Mouse (Mus musculus): Measurements from ENCODE around the gene H2-M10.5. TPM values are rescaled to one million over a fixed set of nuclear protein-coding genes. Genes with fewer than 3 reads are reported as not detected.
A peak's percentile ranks its signal among the peaks of the same experiment; 100 is the strongest.
"Not testable (repeated sequence)": the region's sequence is repeated elsewhere in the genome, so short reads cannot be mapped to it uniquely, and the experiment has no call there.

The H2-M10.5 gene
- not detected for total RNA-seq (2021)
- long read RNA-seq, experiment 1: 0 reads
- long read RNA-seq, experiment 2: 0 reads

DNA sequence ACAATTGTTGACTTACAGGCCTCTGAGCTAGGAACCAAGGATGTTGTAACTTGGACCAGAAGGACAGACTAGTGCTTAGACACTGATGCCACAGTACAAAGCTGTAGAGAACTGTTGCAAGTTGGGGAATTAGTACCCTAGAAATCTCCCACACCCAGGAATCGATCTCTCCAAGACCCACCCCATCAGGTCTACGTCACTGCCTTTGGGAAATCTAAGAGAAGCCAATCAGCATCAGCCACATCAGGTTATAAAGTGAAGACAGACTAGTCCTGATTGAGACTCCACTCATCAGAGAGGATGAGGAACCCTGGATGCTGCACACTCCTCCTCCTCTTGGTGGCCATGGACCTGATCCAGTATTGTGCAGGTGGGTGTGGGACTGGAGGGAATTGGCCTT lies at the start of gene H2-M10.5:
H2-M10.5 (plus strand) TSS at position 301 of the 400 bp plus-strand sequence.
- not testable (repeated sequence) for DNase-seq

DNA sequence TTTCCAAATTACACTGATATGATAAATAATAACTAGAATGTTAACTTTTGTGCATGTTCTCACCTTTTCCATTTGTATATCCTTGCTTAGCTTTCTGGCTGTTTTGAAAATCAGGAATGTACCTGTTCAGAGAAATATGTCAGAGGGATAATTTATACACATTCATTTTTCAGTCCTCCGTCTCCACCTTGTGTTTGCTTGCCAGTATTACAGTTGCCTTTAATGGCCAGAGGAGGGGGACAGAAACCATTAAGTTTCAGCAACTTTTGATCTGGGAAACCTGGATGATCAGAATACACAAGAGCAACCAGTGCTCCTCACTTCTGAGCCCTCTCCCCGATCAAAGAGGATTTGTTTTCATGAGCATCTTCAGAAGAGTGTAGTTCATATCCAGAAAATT lies 46.7 kb upstream of the H2-M10.5 start:
- peak in 1 of 2 experiments; percentile 2 for DNase-seq

DNA sequence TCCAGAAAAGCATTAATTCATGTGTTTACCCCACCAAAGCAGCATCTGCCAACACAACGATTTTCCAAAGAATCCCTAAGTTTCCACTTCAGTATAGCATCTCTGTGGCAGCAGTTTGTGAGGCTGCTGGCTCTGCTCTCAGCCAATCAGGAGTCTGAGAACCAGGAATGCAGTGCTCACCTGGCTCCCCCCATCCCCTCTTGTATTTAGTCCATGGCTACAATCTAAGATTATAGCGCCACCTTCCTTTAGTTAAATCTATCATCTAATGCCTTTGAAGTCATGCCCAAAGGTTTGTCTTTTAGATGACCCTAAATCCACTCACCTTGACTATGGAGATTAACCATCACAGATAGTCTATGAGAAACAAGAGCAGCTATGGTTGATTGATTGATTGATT lies 8.9 kb upstream of the H2-M10.5 start:
- no peak for DNase-seq

DNA sequence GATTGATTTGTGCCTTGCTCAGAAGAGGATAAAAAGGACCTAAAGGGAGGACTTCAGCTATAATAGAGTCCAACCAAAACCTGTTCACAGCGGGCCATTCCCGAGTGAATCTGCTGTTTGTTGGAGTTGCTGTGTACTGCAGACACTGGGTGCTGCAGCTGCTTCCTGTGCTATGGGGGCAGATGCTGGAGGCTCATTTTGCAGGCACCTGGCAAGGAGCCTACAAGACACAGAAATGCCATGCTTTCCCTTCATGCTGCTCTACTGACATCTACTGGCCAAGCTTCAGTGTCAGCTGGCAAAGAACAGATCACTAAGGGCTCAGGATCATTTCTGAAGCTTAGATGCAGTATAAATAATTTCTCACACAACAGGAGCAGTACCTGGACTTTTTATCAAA lies 8.5 kb upstream of the H2-M10.5 start:
- DNase-seq: peak; percentile 4 to 7

- not testable (repeated sequence) for DNase-seq
These were observed 7.3 kb upstream of the H2-M10.5 start for GRCm38 (mm10) chr17:36765403-36765802.

DNA sequence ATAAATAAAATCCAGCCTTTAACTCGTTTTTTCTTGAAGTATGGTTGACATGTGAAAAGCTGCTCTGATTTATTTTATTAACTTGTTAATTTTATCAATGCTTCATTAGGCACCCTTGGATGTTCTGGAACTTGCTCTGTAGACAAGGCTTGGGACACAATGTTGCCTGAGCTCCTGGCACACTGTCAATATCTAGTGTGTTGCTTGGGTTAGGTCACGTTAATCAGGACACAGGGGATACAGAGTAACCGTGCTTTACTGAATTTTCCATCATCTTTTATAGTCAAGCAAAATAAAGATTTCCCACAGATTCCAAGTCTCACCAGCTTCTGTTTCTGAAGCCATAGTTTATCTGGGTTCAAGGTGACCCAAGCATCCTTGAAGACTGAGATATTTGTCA lies 8.8 kb downstream of the H2-M10.5 start:
- DNase-seq: peak in 1 of 2 experiments; percentile 4

DNA sequence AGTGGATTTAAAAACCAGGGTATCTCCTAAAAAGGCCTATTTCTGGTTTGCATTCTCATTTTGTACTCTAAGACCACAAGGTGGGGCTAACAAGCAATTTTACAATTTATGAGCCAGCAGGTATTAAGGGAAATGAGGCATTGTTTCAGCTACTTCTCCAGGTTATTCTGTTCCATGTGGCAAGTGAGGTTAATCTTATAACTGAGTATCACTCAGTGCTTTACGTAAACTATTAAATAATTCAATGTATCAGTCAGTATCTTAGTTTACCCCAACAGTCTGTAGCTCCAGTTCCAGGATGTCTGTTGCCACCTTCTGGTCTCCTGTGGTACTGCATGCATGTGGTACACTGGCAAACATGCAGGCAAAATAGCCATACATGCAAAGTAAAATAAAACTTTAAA lies 13.8 kb downstream of the H2-M10.5 start:
- peak; percentile 14 to 55 for DNase-seq

GRCm38 (mm10) chr17:36788351-36788750 lies 15.6 kb downstream of the H2-M10.5 start:
- no peak for DNase-seq

DNA sequence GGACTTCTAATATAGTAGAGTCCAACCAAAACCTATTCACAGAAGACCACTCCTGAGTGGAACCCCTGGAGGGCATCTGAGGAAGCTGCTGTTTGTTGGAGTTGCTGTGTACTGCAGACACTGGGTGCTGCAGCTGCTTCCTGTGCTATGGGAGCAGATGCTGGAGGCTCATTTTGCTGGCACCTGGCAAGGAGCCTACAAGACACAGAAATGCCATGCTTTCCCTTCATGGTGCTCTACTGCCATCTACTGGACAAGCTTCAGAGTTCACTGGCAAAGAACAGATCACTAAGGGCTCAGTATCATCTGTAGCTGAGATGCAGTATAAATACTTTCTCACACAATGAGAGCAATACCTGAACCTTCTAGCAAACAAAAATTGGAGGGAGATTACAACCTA lies 16.1 kb downstream of the H2-M10.5 start:
- peak; percentile 52 to 76 for DNase-seq

DNA sequence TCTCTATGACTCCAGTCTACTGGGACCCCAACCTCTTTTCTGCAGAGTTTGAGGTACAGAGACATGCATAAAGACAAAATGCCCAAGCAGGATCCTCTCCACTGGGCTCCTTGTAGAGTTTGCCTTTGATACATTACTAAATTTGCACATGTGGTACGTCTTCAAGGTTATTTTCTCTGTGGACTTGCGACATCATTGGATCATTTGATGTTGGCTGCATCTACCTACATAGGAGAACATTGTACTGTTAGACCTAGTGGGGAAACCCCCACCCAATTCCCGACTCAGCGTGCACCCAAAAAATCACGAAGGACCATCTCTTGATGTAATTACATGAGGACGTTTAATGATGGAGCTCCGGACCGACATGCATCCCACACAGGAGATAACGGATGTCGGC lies 26.8 kb downstream of the H2-M10.5 start:
- DNase-seq: no peak

GRCm38 (mm10) chr17:36799921-36800462 lies 27.3 kb downstream of the H2-M10.5 start:
- DNase-seq: not testable (repeated sequence)

DNA sequence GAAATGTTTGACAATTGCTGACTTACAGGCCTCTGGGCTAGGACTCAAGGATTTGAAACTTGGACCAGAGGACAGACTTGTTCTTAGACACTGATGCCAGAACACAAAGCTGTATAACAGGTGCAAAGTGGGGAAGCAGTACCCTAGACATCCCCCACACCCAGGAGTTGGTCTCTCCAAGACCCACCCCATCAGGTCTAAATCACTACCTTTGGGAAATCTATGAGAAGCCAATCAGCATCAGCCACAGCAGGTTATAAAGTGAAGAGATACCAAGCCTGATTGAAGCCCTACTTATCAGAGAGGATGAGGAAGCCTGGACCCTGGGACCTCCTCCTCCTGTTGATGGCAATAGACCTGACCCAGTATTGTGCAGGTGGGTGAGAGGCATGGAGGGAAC lies 39.2 kb downstream of the H2-M10.5 start, which contains the start of gene H2-M10.6:
H2-M10.6 (plus strand) TSS at position 301 of the 400 bp plus-strand sequence.
- DNase-seq: no peak

DNA sequence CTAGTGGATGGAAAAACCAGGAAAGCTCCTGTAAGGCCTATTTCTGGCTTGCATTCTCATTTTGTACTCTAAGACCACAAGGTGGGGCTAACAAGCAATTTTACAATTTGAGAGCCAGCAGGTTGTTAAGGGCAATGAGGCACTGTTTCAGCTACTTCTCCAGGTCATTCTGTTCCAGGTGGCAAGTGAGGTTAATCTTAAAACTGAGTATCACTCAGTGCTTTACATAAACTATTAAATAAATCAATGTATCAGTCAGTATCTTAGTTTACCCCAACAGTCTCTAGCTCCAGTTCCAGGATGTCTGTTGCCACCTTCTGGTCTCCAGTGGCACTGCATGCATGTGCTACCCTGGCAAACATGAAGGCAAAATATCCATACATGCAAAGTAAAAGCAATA lies 51.3 kb downstream of the H2-M10.5 start:
- peak; percentile 42 to 79 for DNase-seq

DNA sequence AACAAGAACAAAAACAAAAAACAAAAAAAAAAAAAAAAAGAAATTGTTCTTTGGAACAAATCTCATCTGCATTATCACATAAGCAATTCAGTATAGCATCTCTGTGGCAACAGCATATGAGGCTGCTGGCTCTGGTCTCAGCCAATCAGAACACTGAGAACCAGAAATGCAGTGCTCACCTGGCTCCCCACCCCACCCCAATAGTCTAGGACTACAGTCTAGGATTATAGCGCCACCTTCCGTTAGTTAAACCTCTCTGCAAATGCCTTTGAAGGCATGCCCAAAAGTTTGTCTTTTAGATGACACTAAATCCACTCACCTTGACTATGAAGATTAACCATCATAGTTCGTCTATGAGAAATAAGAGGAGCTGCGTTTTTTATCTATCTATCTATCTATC lies 52.8 kb downstream of the H2-M10.5 start:
- DNase-seq: no peak

Other genes starting within 250 kb of the H2-M10.5 start
- not detected for gene H2-M11, start 225.8 kb upstream of the H2-M10.5 start, total RNA-seq (2021)
- gene H2-M9, start 130.2 kb upstream of the H2-M10.5 start, total RNA-seq (2021): not detected
- not detected for gene H2-M1, start 100.7 kb upstream of the H2-M10.5 start, total RNA-seq (2021)
- gene H2-M10.6, start 39.3 kb downstream of the H2-M10.5 start, total RNA-seq (2021): not detected
- gene Trim26, start 64.2 kb downstream of the H2-M10.5 start, total RNA-seq (2021): 10 to 100 TPM; 17.8 to 18.5 TPM
- gene Trim15, start 94.3 kb downstream of the H2-M10.5 start, total RNA-seq (2021): not detected
- under 1 TPM; 0.33 to 0.35 TPM for gene Trim10, start 96.7 kb downstream of the H2-M10.5 start, total RNA-seq (2021)
- gene Trim40, start 117.2 kb downstream of the H2-M10.5 start, total RNA-seq (2021): not detected
- not detected for gene Trim31, start 125.2 kb downstream of the H2-M10.5 start, total RNA-seq (2021)
- gene Rnf39, start 170.0 kb downstream of the H2-M10.5 start, total RNA-seq (2021): under 1 TPM; 0.72 to 0.87 TPM
- 100 to 1,000 TPM in 1 of 2 experiments, 10 to 100 TPM in 1; 95.7 to 113 TPM for gene Ppp1r11, start 178.8 kb downstream of the H2-M10.5 start, total RNA-seq (2021)
- gene Znrd1, start 185.6 kb downstream of the H2-M10.5 start, total RNA-seq (2021): 10 to 100 TPM; 29.1 to 31.1 TPM
- gene Znrd1as, start 185.7 kb downstream of the H2-M10.5 start, total RNA-seq (2021): 10 to 100 TPM; 15.1 to 16.2 TPM
- gene 2410137M14Rik, start 208.3 kb downstream of the H2-M10.5 start, total RNA-seq (2021): 1 to 10 TPM in 1 of 2 experiments, under 1 TPM in 1; 0.90 to 1.0 TPM
- not detected for gene H2-M5, start 216.6 kb downstream of the H2-M10.5 start, total RNA-seq (2021)
- 1 to 10 TPM; 1.7 to 2.0 TPM for gene Zfp57, start 228.3 kb downstream of the H2-M10.5 start, total RNA-seq (2021)